In genomic region chr5:115428831-115429358, GRCm38 (mm10) we compare ENCODE assay signal across 9 mouse cellular contexts. TPM values are rescaled to one million over a fixed set of nuclear protein-coding genes. Genes with fewer than 3 reads are reported as not detected.
DNase-seq lines count a peak whose midpoint lies in the region; ATAC-seq and TF ChIP-seq lines count a peak whose summit lies in the region.
"Had no signal": no experiment of that assay in that cellular context is flagged by ENCODE, and none has a peak within 500 bp of the region (broad histone marks: within the 10 kb centered on the region; RNA-seq: fewer than 3 reads in every experiment).

No protein-coding gene starts in this region.

- CTCF ChIA-PET in Patski (lab: Charles Lee): no interaction called here

- TF ChIP-seq POLR2A in thymus, adult 2 months (IDR thresholded peaks at IDR 0.05; ENCODE audit: control insufficient read depth, extremely low read depth, insufficient read depth, low read length, poor library complexity): no peak

- peak overlapping the region; percentile 92 for H3K4me3 ChIP-seq in heart, embryonic 15.5 days
- H3K4me3 ChIP-seq in hindbrain, embryonic 12.5 days: peak overlapping the region; percentile 100
- H3K4me3 ChIP-seq in midbrain, embryonic 11.5 days (ENCODE audit: low read depth, low read length): peak overlapping the region; percentile 100
- H3K4me3 ChIP-seq in thymus, adult 2 months (ENCODE audit: control insufficient read depth, insufficient read depth, low read length): no peak overlapping the region

- H3K27me3 ChIP-seq in heart, embryonic 15.5 days: peaks cover 33% of the 10 kb centered on the region
- H3K27me3 ChIP-seq in Patski: peaks cover 4% of the 10 kb centered on the region
- no peaks in the 10 kb centered on the region for H3K27me3 ChIP-seq in hindbrain, embryonic 12.5 days
- H3K27me3 ChIP-seq in midbrain, embryonic 11.5 days (ENCODE audit: control insufficient read depth, insufficient read depth, low read length): no peaks in the 10 kb centered on the region
- peaks cover 27% of the 10 kb centered on the region for H3K27me3 ChIP-seq in thymus, adult 2 months (ENCODE audit: control insufficient read depth, insufficient read depth, low read length)

- H3K4me2 ChIP-seq in heart, embryonic 15.5 days: peak overlapping the region; percentile 97
- H3K4me2 ChIP-seq in hindbrain, embryonic 12.5 days (replicated peaks): peak overlapping the region; percentile 80
- H3K4me2 ChIP-seq in midbrain, embryonic 11.5 days: peak overlapping the region; percentile 100

- ATAC-seq in heart, embryonic 15.5 days (replicated peaks; ENCODE audit: insufficient number of reproducible peaks, insufficient read depth, low FRiP score, low read depth): no peak; the same call in 1 of the 2 replicates
- peak; percentile 5 for ATAC-seq in Patski
- ATAC-seq in hindbrain, embryonic 12.5 days (ENCODE audit: low FRiP score): peak; percentile 5; the same call in 1 of the 2 replicates
- no peak for ATAC-seq in midbrain, embryonic 11.5 days (ENCODE audit: low FRiP score)
- ATAC-seq in megakaryocyte-erythroid progenitor cell, adult 5-6 weeks (replicated peaks; ENCODE audit: low FRiP score, low TSS enrichment, poor library complexity, severe bottlenecking): no peak

- peaks cover 28% of the 10 kb centered on the region for H3K4me1 ChIP-seq in heart, embryonic 15.5 days (replicated peaks)
- H3K4me1 ChIP-seq in hindbrain, embryonic 12.5 days: peaks cover 44% of the 10 kb centered on the region
- H3K4me1 ChIP-seq in midbrain, embryonic 11.5 days (ENCODE audit: control insufficient read depth, insufficient read depth, low read length): peaks cover 35% of the 10 kb centered on the region
- H3K4me1 ChIP-seq in thymus, adult 2 months (replicated peaks; ENCODE audit: control insufficient read depth, insufficient read depth, low read length): peaks cover 2% of the 10 kb centered on the region

- POLR2A ChIA-PET in Patski (lab: Charles Lee): no interaction called here

- no peak for TF ChIP-seq CTCF in Patski (IDR thresholded peaks at IDR 0.05)
- no peak for TF ChIP-seq CTCF in thymus, adult 2 months (IDR thresholded peaks at IDR 0.05; ENCODE audit: borderline replicate concordance, control insufficient read depth, extremely low read depth, insufficient read depth, low read length, poor library complexity)

- H3K9me3 ChIP-seq in heart, embryonic 15.5 days (replicated peaks): no peaks in the 10 kb centered on the region
- H3K9me3 ChIP-seq in hindbrain, embryonic 12.5 days (replicated peaks): no peaks in the 10 kb centered on the region
- H3K9me3 ChIP-seq in midbrain, embryonic 11.5 days (ENCODE audit: control insufficient read depth, low read length): no peaks in the 10 kb centered on the region

- no peak overlapping the region for H3K27ac ChIP-seq in heart, embryonic 15.5 days
- H3K27ac ChIP-seq in hindbrain, embryonic 12.5 days: peak overlapping the region; percentile 100
- H3K27ac ChIP-seq in midbrain, embryonic 11.5 days (ENCODE audit: low read depth, low read length): peak overlapping the region; percentile 100
- no peak overlapping the region for H3K27ac ChIP-seq in thymus, adult 2 months (ENCODE audit: control insufficient read depth, insufficient read depth, low read length)

- DNase-seq in heart, adult 8-10 months (ENCODE audit: low spot score): no peak
- no peak for DNase-seq in Patski (ENCODE audit: low read depth, low spot score)
- DNase-seq in midbrain, embryonic 11.5 days (ENCODE audit: low spot score, missing footprints): peak; percentile 94
- DNase-seq in thymus, adult 2 months: no peak
- DNase-seq in spleen, postnatal 10 days (ENCODE audit: low spot score in 2 of 2): no peak

- 2% methylated on average over 20 of the region's 20 CpGs for whole genome bisulfite sequencing in heart, embryonic 15.5 days
- WGBS in hindbrain, embryonic 12.5 days: 1% methylated on average over 20 of the region's 20 CpGs
- 2% methylated on average over 20 of the region's 20 CpGs for WGBS in midbrain, embryonic 11.5 days
- 6% methylated on average over 20 of the region's 20 CpGs for WGBS in thymus, adult 2 months

- peak overlapping the region; percentile 85 for H3K9ac ChIP-seq in heart, embryonic 15.5 days
- peak overlapping the region; percentile 100 for H3K9ac ChIP-seq in hindbrain, embryonic 12.5 days
- H3K9ac ChIP-seq in midbrain, embryonic 11.5 days (ENCODE audit: low read length): peak overlapping the region; percentile 100

- in situ Hi-C loops in Patski (cut with MboI; ENCODE audit: low pct_unique_long_range_greater_than_20kb): no loop called here

- no peaks in the 10 kb centered on the region for H3K36me3 ChIP-seq in heart, embryonic 15.5 days
- H3K36me3 ChIP-seq in hindbrain, embryonic 12.5 days: peaks cover 14% of the 10 kb centered on the region; the same call in 1 of the 2 replicates
- H3K36me3 ChIP-seq in midbrain, embryonic 11.5 days (ENCODE audit: control insufficient read depth, insufficient read depth, low read length): peaks cover 6% of the 10 kb centered on the region; the same call in 1 of the 2 replicates
- no peaks in the 10 kb centered on the region for H3K36me3 ChIP-seq in thymus, adult 2 months (ENCODE audit: control insufficient read depth, insufficient read depth, low read length)

RNA-seq across cellular contexts. Expression of gene Msi1, which starts 0.5 kb away (rescaled TPM):
- 2.0 and 3.5 TPM in 2 replicates for polyA plus RNA-seq in heart, embryonic 15.5 days (2015; fragmentation: Nextera tagmentation; extraction: Ambion mirVana)
- total RNA-seq in heart, adult 8-10 months (2022): under 1 TPM; 0.16 to 0.52 (median 0.25) TPM
- polyA plus RNA-seq in Patski (2021): 22.2 TPM
- 128 and 131 TPM in 2 replicates for polyA plus RNA-seq in hindbrain, embryonic 12.5 days (2016; fragmentation: Nextera tagmentation; extraction: Ambion mirVana)
- 199 and 227 TPM in 2 replicates for polyA plus RNA-seq in midbrain, embryonic 11.5 days (2014; fragmentation: Nextera tagmentation; extraction: Ambion mirVana)
- polyA plus RNA-seq in thymus, adult 2 months (2012; rRNA removed): 6.1 and 6.6 TPM in 2 replicates
- not detected in 2 replicates for total RNA-seq in megakaryocyte-erythroid progenitor cell, adult 5-6 weeks (2014; fragmentation: Nextera tagmentation)
- not detected in 2 replicates for total RNA-seq in megakaryocyte-erythroid progenitor cell, adult 5-6 weeks (2017)

RNA-seq across cellular contexts. Expression of gene Pla2g1b, which starts 37.2 kb away (rescaled TPM):
- 0.32 and 0.52 TPM in 2 replicates for polyA plus RNA-seq in heart, embryonic 15.5 days (2015; fragmentation: Nextera tagmentation; extraction: Ambion mirVana)
- total RNA-seq in heart, adult 8-10 months (2022): not detected
- not detected for polyA plus RNA-seq in Patski (2021)
- not detected in 2 replicates for polyA plus RNA-seq in hindbrain, embryonic 12.5 days (2016; fragmentation: Nextera tagmentation; extraction: Ambion mirVana)
- polyA plus RNA-seq in midbrain, embryonic 11.5 days (2014; fragmentation: Nextera tagmentation; extraction: Ambion mirVana): not detected in 2 replicates
- 1.2 and 1.8 TPM in 2 replicates for polyA plus RNA-seq in thymus, adult 2 months (2012; rRNA removed)
- not detected in 2 replicates for total RNA-seq in megakaryocyte-erythroid progenitor cell, adult 5-6 weeks (2014; fragmentation: Nextera tagmentation)
- not detected in 2 replicates for total RNA-seq in megakaryocyte-erythroid progenitor cell, adult 5-6 weeks (2017)
- total RNA-seq: layer of hippocampus, postnatal 36 days had no signal

RNA-seq across cellular contexts. Expression of gene Sirt4, which starts 55.6 kb away (rescaled TPM):
- polyA plus RNA-seq in heart, embryonic 15.5 days (2015; fragmentation: Nextera tagmentation; extraction: Ambion mirVana): 20.9 TPM in 2 replicates
- 10 to 100 TPM; 17.9 to 21.4 (median 19.6) TPM for total RNA-seq in heart, adult 8-10 months (2022)
- polyA plus RNA-seq in Patski (2021): 34.6 TPM
- 23.1 and 24.7 TPM in 2 replicates for polyA plus RNA-seq in hindbrain, embryonic 12.5 days (2016; fragmentation: Nextera tagmentation; extraction: Ambion mirVana)
- 16.2 and 18.9 TPM in 2 replicates for polyA plus RNA-seq in midbrain, embryonic 11.5 days (2014; fragmentation: Nextera tagmentation; extraction: Ambion mirVana)
- polyA plus RNA-seq in thymus, adult 2 months (2012; rRNA removed): 47.2 and 48.6 TPM in 2 replicates
- 10.7 and 20.4 TPM in 2 replicates for total RNA-seq in megakaryocyte-erythroid progenitor cell, adult 5-6 weeks (2014; fragmentation: Nextera tagmentation)
- total RNA-seq in megakaryocyte-erythroid progenitor cell, adult 5-6 weeks (2017): 3.4 and 7.2 TPM in 2 replicates

Comparison
In these comparisons a context has a peak if more than half of its experiments do, and no peak if none do; other contexts are left out.
1. ATAC-seq: peak in Patski (single experiment) and hindbrain, embryonic 12.5 days (single experiment); none in heart, embryonic 15.5 days (single experiment), midbrain, embryonic 11.5 days (single experiment) and megakaryocyte-erythroid progenitor cell, adult 5-6 weeks (single experiment).
2. H3K27ac ChIP-seq: peak in hindbrain, embryonic 12.5 days (single experiment) and midbrain, embryonic 11.5 days (single experiment); none in heart, embryonic 15.5 days (single experiment) and thymus, adult 2 months (single experiment).
3. Peak in every context shown above with its lines, with median percentiles within 50 percentile points of each other: H3K4me2 ChIP-seq and H3K9ac ChIP-seq.